Mouse (Mus musculus) testis, postnatal 14 days (tissue): Measurements from ENCODE around the gene Babam2.
A peak's percentile ranks its signal among the peaks of the same experiment; 100 is the strongest.
"Not testable (repeated sequence)": the region's sequence is repeated elsewhere in the genome, so short reads cannot be mapped to it uniquely, and the experiment has no call there.

Experiments
- DNase-seq: peaks from one replicate; pipeline ENCODE4 v3.0.0; 2021; ENCODE audit warnings: low spot score

Gene Babam2

DNA sequence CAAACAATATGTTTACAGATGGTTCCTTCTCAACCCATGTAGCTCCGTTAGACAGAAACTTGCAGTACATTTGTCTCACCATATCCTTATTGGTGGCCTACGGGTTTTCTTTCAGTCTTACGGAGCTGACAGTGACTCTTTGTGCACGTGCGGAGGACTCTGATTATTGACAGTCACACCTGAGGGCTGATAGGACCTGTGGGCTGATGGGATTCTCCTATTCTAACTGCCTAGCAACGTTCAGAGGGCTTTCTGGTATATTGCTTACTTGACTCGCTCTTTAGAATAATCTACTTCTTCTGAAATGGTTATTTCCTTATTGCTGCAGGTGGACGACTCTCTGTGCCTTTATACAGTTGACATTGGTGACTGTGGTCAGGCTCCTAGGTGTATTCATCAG lies 243.4 kb downstream of the Babam2 start:
- DNase-seq, result no peak

DNA sequence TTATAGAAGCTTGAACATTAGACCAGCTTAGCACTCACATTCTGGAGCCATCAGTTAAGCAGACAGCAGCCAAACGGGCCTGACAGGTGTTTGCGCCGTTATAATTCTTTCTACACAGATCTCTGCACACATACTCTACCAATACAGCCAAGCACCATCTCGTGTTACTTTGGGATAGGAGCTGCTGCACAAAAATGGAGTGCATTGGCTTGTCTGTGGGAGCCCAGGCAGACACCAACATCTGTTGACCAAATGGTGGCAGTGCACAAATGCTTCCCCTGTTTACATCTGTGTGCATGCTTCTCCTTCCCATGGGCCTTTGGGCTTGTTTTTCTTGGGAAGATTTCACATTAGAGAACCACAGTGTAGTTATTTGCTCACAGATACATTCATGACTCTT lies 249.7 kb downstream of the Babam2 start:
- no peak for DNase-seq

- DNase-seq, result no peak
Observed at GRCm38 (mm10) chr5:31949389-31949788, 251.9 kb downstream of the Babam2 start.

- DNase-seq, result no peak
Observed at GRCm38 (mm10) chr5:31950532-31950931, 253.0 kb downstream of the Babam2 start.

DNA sequence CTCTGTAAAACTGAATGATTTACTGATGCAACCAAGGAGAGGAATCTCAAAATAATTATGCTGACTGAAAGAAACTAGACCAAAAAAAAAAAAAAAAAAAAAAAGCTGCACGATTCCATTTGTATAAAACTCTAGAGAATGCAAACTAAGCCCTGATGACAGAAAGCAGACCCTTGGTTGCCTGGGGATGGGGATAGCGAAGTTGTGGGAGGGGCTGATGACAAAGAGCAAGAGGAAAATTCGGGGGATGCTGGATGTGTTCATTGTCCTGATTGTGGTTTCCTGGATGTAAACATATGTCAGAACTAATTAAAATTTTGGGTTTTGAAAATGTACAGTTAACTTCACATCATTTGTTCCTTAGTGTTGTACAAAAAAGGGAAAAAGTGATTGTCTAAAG lies 257.7 kb downstream of the Babam2 start:
- no peak for DNase-seq

GRCm38 (mm10) chr5:31956336-31956735 lies 258.9 kb downstream of the Babam2 start:
- no peak for DNase-seq

GRCm38 (mm10) chr5:31959886-31960285 lies 262.4 kb downstream of the Babam2 start:
- DNase-seq, result no peak

GRCm38 (mm10) chr5:31961423-31961822 lies 263.9 kb downstream of the Babam2 start:
- no peak for DNase-seq

- no peak for DNase-seq
Observed at GRCm38 (mm10) chr5:31962346-31962745, 264.9 kb downstream of the Babam2 start.

GRCm38 (mm10) chr5:31963352-31963751 lies 265.9 kb downstream of the Babam2 start:
- no peak for DNase-seq

DNA sequence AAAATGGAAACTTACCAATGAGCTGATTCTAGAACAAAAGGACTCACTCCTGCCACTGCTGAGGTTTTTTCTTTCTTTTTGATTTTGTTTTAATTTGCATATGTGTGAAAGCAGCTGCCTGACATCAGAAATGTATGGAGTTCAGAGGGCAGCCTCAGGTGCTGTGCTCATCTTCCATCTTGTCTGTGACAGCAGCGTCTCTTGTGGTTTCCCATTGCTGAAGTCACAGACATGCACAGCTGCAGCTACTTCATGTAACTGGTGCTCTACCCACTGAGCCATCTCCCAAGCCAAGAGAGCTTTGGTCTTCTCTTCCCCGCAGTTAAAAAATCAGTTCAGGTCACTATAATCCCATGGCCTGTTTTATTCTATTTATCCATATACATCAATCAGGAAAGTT lies 266.4 kb downstream of the Babam2 start:
- DNase-seq, result no peak

GRCm38 (mm10) chr5:31966741-31967140 lies 269.3 kb downstream of the Babam2 start:
- DNase-seq, result no peak

DNA sequence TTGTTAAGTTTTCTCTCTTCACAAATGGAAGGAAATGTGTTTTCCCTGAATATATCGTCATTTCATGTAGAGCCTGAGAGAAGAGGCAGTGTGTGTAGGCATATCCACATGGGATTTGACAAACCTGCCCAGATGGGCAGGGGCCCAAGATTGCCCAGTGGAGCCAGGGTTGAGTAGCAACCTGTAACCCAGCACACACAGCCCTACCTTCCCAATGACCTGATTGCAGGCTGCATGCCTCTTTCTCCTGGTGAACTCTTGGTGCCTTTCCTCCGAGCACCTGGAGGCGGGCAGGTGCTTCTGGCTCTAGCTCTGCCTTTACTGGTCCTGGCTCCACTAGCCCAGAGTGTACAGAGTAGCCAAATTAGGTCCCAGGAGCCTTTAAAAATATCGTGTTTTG lies 270.0 kb downstream of the Babam2 start:
- no peak for DNase-seq

GRCm38 (mm10) chr5:31968046-31968506 lies 270.6 kb downstream of the Babam2 start:
- DNase-seq, result no peak

DNA sequence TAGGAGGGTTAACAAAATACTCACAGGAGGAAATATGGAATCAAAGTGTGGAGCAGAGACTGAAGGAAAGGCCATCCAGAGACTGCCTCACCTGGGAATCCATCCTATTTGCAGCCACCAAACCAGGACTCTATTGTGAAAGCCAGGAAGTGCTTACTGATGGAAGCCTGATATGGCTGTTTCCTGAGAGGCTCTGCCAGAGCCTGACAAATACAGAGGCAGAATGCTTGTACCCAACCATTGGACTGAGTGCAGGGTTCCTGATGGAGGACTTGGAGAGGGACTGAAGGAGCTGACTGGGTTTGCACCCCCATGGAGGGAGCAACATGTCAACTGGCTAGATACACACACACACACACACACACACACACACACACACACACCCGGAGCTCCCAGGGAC lies 274.9 kb downstream of the Babam2 start:
- not testable (repeated sequence) for DNase-seq

GRCm38 (mm10) chr5:31974614-31975168 lies 277.2 kb downstream of the Babam2 start:
- no peak for DNase-seq

GRCm38 (mm10) chr5:31982061-31982460 lies 284.6 kb downstream of the Babam2 start:
- DNase-seq, result no peak

- no peak for DNase-seq
Observed at GRCm38 (mm10) chr5:31983161-31983560, 285.7 kb downstream of the Babam2 start.

- DNase-seq, result no peak
Observed at GRCm38 (mm10) chr5:31983817-31984368, 286.4 kb downstream of the Babam2 start.

- DNase-seq, result peak; percentile 46
Observed at GRCm38 (mm10) chr5:31984369-31984961, 287.0 kb downstream of the Babam2 start.

- no peak for DNase-seq
Observed at GRCm38 (mm10) chr5:31985021-31985420, 287.5 kb downstream of the Babam2 start.

DNA sequence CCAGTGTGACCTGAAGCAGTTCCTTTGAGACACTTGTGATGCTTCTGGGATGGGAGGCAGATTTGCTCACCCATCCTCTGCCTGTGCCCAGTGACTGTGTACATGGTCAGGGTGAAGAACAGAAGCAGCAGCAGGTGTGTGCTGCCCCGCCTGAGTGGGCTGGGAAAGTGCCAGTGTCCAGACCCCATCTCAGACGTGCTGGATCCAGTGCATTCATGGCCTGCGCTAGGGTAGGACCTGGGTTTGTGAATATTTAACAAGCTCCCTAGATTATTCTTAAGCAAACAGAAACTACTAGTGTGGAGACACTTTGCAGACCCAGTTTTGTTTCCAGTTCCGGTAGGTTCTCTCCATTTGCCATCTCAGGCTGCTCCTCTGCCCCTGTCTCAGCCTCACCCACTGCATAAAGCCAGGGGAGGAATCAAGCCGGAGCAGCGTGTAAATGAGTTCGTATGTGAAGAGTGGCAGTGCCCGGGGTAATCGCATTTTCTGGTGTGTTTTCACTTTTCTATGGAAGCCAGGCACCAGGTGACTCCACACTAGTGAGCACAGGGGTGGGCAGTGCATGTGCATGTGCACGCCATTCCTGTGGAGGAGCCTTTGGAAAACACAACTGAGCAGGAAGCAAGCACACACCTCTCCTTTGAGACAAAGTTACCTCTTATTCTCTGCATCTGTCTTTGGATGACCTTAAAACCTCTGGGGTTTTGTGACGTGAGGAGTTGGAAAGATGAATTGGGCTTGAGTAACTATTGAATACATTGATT lies 290.2 kb downstream of the Babam2 start:
- DNase-seq, result no peak
